Mouse (Mus musculus) right cerebral cortex, adult 2 months (tissue): ENCODE results near the gene Arid1b.

Experiments used
- DNase-seq, 2 experiments: peaks; one replicate each; pipeline ENCODE4 v3.0.0; 2021 to 2022; ENCODE audit warnings: low spot score in 2 of 2

Gene Arid1b

DNA sequence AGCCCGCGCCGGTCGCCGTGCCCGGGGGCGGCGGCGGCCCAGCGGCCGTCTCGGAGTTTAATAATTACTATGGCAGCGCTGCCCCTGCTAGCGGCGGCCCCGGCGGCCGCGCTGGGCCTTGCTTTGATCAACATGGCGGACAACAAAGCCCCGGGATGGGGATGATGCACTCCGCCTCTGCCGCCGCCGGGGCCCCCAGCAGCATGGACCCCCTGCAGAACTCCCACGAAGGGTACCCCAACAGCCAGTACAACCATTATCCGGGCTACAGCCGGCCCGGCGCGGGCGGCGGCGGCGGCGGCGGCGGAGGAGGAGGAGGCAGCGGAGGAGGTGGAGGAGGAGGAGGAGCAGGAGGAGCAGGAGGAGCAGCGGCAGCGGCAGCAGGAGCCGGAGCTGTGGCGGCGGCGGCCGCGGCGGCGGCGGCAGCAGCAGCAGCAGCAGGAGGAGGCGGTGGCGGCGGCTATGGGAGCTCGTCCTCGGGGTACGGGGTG, 1.5 kb downstream of the Arid1b start:
- peak in 1 of 2 experiments; percentile 65 for DNase-seq

DNA sequence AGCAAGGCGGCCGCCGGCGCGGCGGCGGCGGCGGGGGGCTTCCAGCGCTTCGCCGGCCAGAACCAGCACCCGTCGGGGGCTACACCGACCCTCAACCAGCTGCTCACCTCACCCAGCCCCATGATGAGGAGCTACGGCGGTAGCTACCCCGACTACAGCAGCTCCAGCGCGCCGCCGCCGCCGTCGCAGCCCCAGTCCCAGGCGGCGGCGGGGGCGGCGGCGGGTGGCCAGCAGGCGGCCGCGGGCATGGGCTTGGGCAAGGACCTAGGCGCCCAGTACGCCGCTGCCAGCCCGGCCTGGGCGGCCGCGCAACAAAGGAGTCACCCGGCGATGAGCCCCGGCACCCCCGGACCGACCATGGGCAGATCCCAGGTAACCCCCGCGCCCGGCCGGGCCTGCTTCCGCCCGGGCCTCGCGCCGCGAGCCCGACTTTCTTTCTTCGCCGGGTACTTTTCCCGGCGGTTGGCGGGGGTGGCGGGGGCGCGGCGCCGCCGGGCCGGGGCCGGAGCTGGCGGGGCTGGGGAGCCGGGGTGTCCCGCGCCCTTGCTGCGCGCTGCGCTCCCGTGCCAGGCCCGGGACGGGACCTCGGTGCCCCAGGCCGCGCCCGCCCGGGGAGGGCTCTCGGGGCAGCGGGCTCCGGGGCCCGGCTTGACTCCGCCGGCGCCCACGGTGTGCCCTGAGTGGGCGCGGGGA, 2.1 kb downstream of the Arid1b start:
- DNase-seq: no peak

DNA sequence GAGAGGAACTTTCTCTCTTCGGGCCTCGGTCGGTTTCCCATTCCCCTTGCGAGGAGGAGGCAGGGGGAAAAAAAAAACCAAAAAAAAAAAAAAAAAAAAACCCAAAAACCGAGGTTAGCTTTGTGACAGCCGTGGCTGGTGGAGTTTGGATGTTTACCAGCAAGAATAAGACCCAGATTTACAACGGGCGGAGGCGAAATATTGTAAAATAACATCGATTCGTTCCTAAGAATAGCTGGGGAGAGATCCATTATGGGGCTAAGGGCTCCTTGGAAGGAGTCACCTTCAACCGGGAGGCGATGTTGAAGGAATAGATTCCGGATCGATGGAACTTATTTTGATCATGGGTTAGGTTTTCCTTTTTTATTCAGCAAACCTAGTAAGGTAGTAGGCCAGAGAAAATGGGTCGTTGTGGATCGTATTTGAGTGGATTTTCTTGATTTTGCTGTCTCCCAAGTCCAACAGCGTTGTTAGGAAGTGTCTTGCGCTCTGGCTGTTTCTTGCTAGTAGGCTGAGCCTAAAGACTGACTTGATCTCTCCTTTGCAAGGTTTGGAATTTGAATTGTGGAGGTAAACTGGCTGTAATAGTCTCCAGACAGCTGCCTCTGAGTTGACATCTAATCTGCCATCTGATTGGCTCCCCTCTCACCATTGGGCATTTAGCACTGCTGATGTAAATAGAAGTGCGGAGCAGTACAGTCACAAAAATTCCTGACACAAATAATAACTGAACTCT, 2.9 kb downstream of the Arid1b start:
- peak in 1 of 2 experiments; percentile 53 for DNase-seq

DNA sequence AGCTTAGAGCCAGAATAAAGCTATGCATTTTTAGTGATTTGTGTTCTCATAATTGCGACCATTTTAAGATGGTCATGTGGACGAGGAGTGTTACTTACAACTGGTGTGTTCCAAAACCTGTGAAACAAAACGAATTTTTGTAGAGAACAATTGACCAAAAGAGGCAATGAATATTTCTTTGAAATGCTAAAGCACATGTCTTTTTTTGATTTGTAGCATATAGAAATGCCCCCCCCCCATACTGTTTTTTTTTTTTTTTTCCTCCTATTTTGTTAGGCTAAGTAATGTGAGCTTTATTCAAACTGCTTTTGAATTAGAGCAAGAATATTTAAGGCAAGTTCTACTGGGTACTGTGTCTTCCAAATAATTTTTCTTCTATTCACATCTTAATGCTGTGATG, 3.8 kb downstream of the Arid1b start:
- no peak for DNase-seq

DNA sequence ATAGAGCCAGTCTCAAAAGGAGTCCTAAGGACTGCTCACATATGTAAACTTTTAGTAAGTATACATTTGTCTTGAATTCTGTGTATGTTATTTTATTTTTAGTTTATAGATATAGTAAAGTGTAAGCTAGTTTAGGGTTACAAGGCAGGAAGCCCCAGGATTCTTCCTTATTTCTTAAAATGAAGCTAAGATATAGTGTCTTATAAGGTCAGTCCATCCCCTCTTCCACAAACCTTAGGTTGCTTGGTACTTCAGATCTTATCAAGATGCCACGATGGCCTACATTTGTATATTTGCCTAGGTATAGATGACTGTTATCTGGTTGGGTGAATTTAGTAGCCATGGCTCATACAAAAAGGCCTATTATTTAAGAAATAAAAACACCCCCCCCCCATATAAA, 5.1 kb downstream of the Arid1b start:
- DNase-seq: no peak

DNA sequence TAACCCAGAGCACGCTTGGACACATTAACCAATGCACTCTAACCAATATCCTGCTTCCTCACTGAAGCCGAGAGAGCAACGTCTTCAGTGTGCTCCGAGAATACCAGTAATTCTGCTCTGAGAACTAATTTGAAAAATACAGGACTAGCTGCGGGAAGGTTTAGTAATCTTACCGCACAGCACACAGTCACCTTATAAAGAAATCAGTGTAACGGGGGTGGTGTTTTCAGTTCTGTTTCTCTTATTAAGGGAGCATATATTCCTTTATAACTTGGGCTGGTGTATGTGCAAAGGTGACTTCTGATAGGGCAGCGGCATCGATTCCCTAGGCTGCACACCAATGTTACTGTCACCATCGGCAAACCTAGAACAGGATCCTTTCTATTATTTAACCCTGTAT, 5.9 kb downstream of the Arid1b start:
- DNase-seq: no peak

DNA sequence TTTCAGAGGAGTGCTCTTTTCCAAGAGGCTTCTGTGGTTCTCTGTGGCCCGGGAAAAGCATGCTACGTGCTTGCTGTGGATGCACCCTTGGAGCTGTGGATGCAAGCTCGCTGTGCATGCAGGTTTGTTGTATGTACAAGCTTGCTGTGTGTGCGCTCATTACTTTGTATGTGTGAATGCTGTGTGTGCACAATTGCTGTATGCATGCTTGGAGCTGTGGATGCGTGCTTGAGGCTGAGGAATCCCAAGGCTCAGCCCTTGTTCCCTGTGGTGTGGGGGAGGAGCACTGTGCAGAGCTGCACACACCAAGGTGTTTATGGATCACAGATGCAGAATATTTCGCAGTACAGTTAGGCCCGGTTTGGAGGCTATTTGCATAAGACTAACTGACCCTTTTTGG, 6.7 kb downstream of the Arid1b start:
- DNase-seq: no peak

DNA sequence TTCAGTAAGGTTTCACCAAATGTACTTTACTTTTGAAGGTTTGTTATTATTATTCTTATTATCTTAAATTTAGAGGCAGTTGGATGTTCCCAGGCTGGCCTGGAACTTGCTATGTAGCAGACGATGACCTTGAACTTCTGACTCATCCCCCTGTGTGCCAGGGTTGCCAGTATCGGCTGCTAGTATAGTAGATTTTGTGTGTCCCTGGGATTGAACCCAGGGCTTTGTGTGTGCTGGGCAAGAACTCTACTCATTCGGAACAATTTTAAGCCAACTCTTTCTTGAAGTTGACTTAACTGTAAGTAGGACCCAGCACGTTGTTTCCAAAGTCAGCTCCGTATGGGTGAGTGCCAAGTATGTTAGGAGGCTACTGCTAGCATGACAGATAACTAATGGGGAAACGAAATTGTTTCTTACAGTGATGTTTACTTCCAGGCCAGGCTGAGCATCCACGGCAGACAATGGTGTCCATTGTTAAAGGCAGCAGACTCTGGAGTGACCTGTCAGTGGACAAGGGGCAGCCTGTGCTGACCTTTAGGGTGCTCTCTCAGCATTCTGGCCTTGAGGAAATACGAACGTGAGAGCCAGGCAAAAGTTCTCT, 7.5 kb downstream of the Arid1b start:
- no peak for DNase-seq

DNA sequence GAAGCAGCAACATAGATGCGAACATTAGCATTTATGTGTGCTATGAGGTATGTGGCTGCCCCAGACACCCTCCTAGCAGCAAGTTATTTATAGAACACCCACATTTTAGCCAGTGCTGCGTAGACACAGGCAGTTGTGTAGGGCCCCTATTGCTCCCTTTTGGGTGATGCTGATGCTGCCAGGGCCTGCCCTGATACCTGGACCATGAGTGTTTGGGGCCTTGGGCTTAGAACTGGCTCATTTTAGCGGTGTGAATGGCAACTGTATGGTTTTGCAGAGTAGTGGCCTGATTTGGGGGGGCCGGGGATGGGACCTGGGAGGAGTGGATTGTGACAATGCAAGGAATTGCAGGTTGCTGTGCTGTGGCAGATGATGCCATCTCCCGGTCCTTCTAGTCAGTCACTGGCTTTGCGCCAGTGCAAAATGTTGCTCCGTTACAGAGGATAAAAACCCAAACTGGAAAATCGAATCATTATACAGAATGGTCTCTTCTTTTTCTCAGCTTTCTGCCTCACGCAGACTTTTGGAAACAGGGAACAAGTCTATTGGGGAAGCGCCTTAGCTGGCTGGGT, 8.9 kb downstream of the Arid1b start:
- DNase-seq: no peak

DNA sequence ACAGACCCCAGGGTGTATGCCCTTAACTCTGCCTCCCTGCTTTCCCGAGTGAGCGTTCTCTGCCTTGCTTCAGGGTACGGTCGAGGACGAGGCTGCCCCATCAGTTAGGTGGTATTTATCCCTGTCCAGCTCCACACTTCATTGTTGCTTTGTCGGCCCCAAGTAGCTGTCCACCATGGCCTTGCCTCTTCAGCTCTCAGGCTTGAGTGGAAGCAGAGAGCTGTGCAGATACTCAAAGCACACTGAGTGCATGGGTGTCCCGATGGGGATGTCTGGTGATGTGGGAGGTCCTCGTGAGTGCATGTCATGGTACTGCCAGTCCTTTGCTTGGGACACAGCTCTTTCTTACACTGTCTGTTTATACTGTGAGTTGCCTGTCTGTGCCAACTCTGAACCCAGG, 10.1 kb downstream of the Arid1b start:
- DNase-seq: no peak

DNA sequence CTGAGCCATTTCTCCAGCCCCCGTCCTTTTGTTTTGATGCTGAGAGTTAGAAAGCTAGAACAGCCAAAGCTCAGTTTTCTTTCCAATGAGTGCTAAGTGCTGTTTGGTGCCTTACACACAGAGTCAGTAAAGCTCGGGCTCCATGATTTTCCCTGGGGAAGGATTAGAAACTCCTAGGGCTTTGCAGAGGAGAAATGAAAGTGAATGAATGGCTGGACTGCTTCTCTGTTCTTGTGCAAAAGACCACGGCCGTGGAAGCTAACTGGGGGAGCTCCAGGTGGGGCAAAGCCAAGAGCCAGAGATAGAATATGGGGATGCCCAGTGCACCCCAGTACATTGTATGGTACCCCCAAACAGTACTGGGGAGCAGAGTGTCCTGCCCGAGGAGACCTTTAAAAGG, 10.6 kb downstream of the Arid1b start:
- no peak for DNase-seq

DNA sequence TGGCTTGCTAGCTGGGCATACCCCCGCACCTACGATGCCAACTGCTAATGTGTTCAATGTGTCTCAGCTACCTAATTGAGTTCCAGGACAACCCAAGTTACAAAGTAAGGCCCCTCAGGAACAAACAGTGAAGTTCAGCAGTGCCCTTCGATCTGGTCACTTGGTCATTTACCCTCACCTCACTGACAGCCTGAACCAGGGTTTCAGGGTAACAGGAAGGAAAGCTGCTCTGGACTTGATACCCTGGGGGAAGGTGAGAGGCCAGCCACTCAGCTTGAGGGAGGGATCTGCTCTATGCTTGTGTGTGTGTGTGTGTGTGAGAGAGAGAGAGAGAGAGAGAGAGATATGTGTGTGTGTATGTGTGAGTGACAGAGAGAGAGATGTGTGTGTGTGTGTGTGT, 11.2 kb downstream of the Arid1b start:
- no peak for DNase-seq

DNA sequence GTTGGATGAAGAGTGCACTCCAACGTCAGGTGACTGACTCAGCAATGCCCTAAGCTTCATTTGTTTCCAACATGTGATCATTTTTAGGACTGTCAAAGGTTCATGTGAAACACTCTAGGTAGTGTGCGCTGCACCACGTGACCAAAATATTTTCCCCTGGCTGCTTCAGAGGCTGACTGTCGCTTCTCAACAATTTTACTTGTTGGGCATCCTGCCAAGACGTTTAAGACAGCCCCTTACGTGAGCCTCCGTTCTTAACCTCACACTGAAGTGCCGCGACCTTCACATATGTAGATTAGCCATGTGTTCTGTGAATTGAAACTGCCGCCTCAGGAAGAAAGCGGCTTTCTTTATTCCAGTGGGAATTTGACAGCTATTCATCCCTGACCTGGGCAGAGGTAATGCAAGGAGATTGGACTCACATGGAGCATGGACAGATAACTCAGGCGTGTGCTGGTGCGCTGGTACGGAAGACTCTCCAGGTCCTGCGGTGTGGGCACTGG, 13.1 kb downstream of the Arid1b start:
- no peak for DNase-seq

DNA sequence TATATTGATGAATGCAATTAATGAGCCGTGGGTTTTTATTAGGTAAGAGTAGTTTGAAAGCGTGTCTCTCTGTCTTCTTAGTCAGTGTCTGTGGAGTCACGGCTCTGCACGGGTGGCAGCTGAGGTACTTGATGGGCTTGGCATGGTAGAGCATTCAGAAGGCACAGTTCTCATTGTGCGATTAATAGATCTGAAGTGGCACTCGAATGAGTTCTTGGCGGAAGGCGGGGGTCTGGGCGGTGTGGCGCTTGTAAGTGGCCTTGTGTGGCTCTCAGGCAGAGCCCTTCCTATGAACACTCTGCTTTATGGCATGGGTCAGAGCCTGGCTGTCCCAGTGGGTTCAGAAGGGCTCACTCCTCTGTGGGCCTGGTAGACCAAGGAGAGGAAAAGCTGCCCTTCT, 14.1 kb downstream of the Arid1b start:
- no peak for DNase-seq

DNA sequence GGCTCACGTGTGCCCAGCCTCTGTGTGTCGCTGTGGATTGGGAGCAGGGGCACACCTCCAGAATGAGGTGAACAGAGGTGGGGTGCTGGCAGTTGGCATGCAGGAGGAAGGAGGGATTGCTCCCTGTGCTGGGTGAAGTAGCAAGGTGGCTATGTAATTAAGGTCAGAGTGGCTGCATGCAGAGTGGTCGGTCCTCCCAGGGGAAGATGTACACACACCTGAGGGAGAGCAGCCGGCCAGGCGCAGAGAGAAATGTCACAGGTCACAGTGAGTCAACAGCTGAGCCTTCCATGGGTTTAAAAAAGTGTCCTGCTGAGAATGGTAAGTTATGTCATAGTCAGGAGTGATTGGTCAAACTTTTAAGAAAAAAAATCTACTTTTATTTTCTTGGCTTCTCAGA, 14.6 kb downstream of the Arid1b start:
- no peak for DNase-seq

DNA sequence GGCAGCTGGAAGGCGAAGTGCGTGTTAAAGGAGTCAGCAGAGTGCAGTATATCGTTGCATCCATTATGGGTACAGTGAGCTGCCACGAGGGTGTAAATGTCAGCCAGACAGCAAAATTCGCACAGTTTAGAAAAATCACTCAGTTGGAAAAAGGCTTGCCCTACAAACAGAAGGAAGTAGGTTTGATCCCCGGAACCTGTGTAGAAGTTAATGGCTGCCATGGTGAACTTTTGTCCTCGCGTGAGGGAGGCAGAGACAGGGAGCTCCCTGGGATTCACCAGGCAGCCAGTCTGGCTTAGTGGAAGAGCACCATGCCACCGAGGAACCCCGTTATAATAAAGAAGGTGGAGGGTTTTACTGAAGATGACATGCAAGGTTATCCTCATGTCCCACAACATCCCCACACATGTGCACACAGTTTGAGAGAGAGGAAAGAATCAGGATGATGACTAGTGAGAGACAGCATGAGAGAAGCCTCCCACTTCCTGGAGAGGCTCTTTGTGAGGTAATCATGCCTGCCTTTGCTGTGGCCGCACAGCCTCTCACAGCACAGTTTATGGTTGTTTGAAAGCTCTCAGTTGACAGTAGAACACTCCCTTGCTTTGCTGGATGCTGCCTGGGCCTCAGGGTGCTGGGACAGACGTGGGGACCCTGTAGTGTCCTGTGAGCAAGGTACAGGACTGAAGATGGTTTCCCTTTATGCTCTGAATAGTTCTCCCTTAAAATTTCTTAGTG, 15.6 kb downstream of the Arid1b start:
- no peak for DNase-seq

DNA sequence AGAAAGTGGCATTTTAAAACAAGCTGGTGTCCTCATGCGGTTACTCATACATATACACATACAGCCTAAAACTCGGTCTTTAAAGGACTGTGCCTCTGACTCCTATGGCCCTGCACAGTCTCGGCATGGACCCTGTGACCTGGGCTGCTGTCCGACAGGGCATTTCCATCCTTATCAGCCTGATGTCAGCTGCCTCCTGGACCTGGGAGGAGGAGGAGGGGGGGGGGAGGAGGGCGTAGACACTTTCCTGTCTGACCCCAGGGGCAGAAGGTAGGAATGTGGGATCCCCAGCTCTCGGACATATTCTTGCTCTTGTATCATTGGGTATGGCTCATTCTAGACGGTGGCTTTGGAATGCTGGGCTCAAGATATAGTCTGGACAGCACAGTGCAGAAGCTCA, 16.6 kb downstream of the Arid1b start:
- DNase-seq: no peak

DNA sequence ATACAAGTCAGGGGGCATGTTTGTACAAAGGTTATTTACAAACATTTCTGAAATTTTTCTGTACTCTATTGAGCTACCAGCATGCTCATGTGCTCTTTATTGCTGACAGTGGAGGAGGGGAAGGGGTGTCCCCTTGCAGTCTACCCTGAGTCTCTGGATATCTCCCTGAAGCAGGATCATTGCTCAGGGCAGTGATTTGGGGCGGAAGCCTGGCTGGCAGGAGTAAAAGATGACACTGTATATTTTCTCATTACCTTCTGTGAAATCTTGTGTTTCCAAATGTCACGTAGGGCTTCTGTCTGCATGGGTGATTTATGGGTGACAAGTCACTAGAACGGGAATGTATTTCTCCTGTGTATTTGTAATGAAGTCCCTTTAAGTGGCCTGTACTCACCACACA, 18.0 kb downstream of the Arid1b start:
- no peak for DNase-seq

DNA sequence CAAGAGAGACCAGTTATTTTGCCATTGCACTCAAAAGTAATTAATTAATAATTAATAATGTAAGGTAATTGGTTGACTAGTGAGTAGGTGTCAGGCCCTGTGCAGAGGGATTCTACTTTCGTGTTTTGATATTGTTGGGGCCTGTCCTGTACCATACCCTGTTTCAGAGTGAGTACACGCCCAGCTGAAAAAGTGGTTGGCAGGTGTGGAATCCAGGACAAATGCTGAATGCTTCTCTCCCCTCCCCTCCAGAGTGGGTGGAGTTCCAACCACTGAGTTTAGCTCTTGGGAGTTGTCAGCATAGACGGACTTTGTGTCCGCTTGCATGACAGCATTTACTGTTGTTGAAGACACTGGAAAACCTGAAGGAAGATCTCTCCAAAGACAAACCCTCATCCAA, 18.4 kb downstream of the Arid1b start:
- DNase-seq: no peak

DNA sequence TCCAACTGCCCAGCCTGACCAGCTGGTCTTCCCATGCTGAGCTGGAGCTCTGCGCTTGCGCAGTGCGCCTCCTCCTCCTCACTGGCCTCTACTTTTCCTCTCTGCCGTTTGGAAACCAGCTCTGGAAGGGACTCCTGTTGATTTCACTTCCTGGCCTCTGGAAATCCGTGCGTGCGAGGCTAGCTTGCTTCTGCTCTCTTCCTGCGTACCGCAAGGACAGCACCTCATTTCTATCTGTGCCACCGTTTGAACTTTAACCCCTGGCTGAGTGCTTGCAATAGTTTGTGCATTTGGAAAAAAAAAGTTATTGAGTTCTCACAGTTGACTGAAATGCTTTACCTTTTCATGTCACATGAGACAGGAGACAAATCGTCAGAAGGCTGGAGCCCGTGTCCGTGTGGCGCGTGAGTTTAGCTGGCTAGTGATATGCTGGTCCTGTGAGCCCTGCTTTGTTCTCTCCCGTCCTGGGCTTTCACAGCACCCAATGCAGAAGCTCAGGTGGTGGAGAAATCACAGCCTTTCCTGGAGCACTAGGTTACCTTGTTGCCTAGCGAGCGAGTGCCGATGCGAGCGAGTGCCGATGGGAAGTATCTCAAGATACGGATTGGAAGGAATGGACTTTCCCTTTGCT, 20.3 kb downstream of the Arid1b start:
- DNase-seq: no peak

DNA sequence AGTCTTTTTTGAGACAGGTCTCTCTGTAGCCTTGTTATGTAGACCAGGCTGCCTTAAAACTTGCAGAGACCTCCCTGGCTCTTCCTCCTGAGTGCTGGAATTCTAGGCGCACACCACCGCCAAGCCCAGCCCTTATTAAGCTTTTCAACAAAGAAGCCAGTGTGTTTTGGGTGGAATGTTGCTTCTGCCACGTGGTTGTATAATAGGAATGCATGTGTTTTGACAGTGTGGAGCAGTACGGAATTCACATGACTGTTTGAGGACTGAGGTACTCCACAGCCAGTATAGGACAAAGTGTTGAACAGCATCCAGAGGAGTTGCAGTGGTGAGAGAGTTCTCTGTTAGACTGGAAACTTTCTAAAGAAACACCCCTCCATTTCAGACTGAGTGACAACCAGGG, 22.3 kb downstream of the Arid1b start:
- DNase-seq: no peak
